9 mouse cellular contexts compared by ENCODE assay signal in genomic region chr11:69706775-69707479, GRCm38 (mm10). TPM values are rescaled to one million over a fixed set of nuclear protein-coding genes. Genes with fewer than 3 reads are reported as not detected.
DNase-seq lines count a peak whose midpoint lies in the region; ATAC-seq lines count a peak whose summit lies in the region.
"Had no signal": no experiment of that assay in that cellular context is flagged by ENCODE, and none has a peak within 500 bp of the region (broad histone marks: within the 10 kb centered on the region; RNA-seq: fewer than 3 reads in every experiment).

No protein-coding gene starts in this region.

- H3K4me3 ChIP-seq in hindbrain, embryonic 16.5 days (ENCODE audit: low read length), result no peak overlapping the region
- no peak overlapping the region for H3K4me3 ChIP-seq in hindbrain, embryonic 11.5 days (ENCODE audit: low read depth, low read length)
- H3K4me3 ChIP-seq in intestine, embryonic 15.5 days (replicated peaks), result no peak overlapping the region
- H3K4me3 ChIP-seq: embryonic facial prominence, embryonic 12.5 days had no signal

- no peaks in the 10 kb centered on the region for H3K4me1 ChIP-seq in hindbrain, embryonic 16.5 days (ENCODE audit: control insufficient read depth, insufficient read depth, low read depth, low read length)
- H3K4me1 ChIP-seq in hindbrain, embryonic 11.5 days (replicated peaks; ENCODE audit: control insufficient read depth, insufficient read depth, low read length), result no peaks in the 10 kb centered on the region
- H3K4me1 ChIP-seq in intestine, embryonic 15.5 days (replicated peaks), result no peaks in the 10 kb centered on the region

- no peaks in the 10 kb centered on the region for H3K27me3 ChIP-seq in hindbrain, embryonic 16.5 days (replicated peaks; ENCODE audit: control insufficient read depth, insufficient read depth, low read length)
- no peaks in the 10 kb centered on the region for H3K27me3 ChIP-seq in hindbrain, embryonic 11.5 days (ENCODE audit: control insufficient read depth, insufficient read depth, low read length)
- H3K27me3 ChIP-seq in intestine, embryonic 15.5 days (replicated peaks), result no peaks in the 10 kb centered on the region
- H3K27me3 ChIP-seq: embryonic facial prominence, embryonic 12.5 days had no signal

- H3K9me3 ChIP-seq in hindbrain, embryonic 16.5 days (ENCODE audit: control insufficient read depth, low read length), result no peaks in the 10 kb centered on the region
- H3K9me3 ChIP-seq in hindbrain, embryonic 11.5 days (ENCODE audit: control insufficient read depth, low read length), result no peaks in the 10 kb centered on the region
- no peaks in the 10 kb centered on the region for H3K9me3 ChIP-seq in intestine, embryonic 15.5 days
- H3K9me3 ChIP-seq: embryonic facial prominence, embryonic 12.5 days had no signal

- no peaks in the 10 kb centered on the region for H3K36me3 ChIP-seq in hindbrain, embryonic 16.5 days (ENCODE audit: control insufficient read depth, insufficient read depth, low read length)
- no peaks in the 10 kb centered on the region for H3K36me3 ChIP-seq in hindbrain, embryonic 11.5 days (ENCODE audit: control insufficient read depth, insufficient read depth, low read length)
- H3K36me3 ChIP-seq in intestine, embryonic 15.5 days, result no peaks in the 10 kb centered on the region
- H3K36me3 ChIP-seq: embryonic facial prominence, embryonic 12.5 days had no signal

- no peak for DNase-seq in hindbrain, embryonic 11.5 days (ENCODE audit: low spot score)
- peak; percentile 81 for DNase-seq in 3134 (ENCODE audit: extremely low read depth, insufficient read length, low spot score)
- peak; percentile 87 for DNase-seq in adrenal gland, postnatal 25 days
- peak; percentile 89 for DNase-seq in gastrocnemius, postnatal 25 days
- no peak for DNase-seq in thymus, postnatal 4 days

- peak overlapping the region; percentile 40; the same call in 1 of the 2 replicates for H3K27ac ChIP-seq in hindbrain, embryonic 16.5 days (ENCODE audit: low read depth, low read length)
- no peak overlapping the region for H3K27ac ChIP-seq in hindbrain, embryonic 11.5 days (ENCODE audit: low read depth, low read length)
- no peak overlapping the region for H3K27ac ChIP-seq in intestine, embryonic 15.5 days
- H3K27ac ChIP-seq: embryonic facial prominence, embryonic 12.5 days had no signal

- no peak overlapping the region for H3K4me2 ChIP-seq in hindbrain, embryonic 16.5 days (ENCODE audit: low read length)
- no peak overlapping the region for H3K4me2 ChIP-seq in hindbrain, embryonic 11.5 days (replicated peaks; ENCODE audit: low read depth, low read length)
- H3K4me2 ChIP-seq in intestine, embryonic 15.5 days (replicated peaks), result no peak overlapping the region
- H3K4me2 ChIP-seq: embryonic facial prominence, embryonic 12.5 days had no signal

- H3K9ac ChIP-seq in hindbrain, embryonic 16.5 days (ENCODE audit: low read depth, low read length), result no peak overlapping the region
- H3K9ac ChIP-seq in hindbrain, embryonic 11.5 days (ENCODE audit: low read depth, low read length), result no peak overlapping the region
- H3K9ac ChIP-seq in intestine, embryonic 15.5 days, result no peak overlapping the region
- H3K9ac ChIP-seq: embryonic facial prominence, embryonic 12.5 days had no signal

- WGBS in hindbrain, embryonic 16.5 days, result 46% methylated on average over 6 of the region's 6 CpGs
- 47% methylated on average over 6 of the region's 6 CpGs for WGBS in hindbrain, embryonic 11.5 days
- WGBS in intestine, embryonic 15.5 days, result 53% methylated on average over 6 of the region's 6 CpGs

- ATAC-seq in hindbrain, embryonic 16.5 days, result peak; percentile 76
- ATAC-seq in hindbrain, embryonic 11.5 days (ENCODE audit: low FRiP score), result no peak
- 0 out of 2 replicates have a peak, but pooled peaks have one; percentile 36 for ATAC-seq in megakaryocyte-erythroid progenitor cell, adult 5-6 weeks (replicated peaks; ENCODE audit: low FRiP score, low TSS enrichment, poor library complexity, severe bottlenecking)
- ATAC-seq in intestine, embryonic 15.5 days, result no peak

RNA-seq across cellular contexts. Expression of gene Tnfsfm13, which starts 11.0 kb away (rescaled TPM):
- 1.6 and 2.0 TPM in 2 replicates for polyA plus RNA-seq in hindbrain, embryonic 16.5 days (2015; fragmentation: Nextera tagmentation; extraction: Ambion mirVana)
- polyA plus RNA-seq in hindbrain, embryonic 11.5 days (2014; fragmentation: Nextera tagmentation; extraction: Ambion mirVana), result 0.61 and 1.1 TPM in 2 replicates
- 3.8 and 4.6 TPM in 2 replicates for total RNA-seq in adrenal gland, postnatal 25 days (2021)
- total RNA-seq in gastrocnemius, postnatal 25 days (2021), result 1 to 10 TPM in 1 of 2 experiments, under 1 TPM in 1; 0.87 to 2.1 TPM
- total RNA-seq in megakaryocyte-erythroid progenitor cell, adult 5-6 weeks (2014; fragmentation: Nextera tagmentation), result 0.20 TPM in 1 of 2 replicates, not detected in the other
- 0.80 and 1.4 TPM in 2 replicates for total RNA-seq in megakaryocyte-erythroid progenitor cell, adult 5-6 weeks (2017)
- polyA plus RNA-seq in intestine, embryonic 15.5 days (2015; fragmentation: Nextera tagmentation; extraction: Ambion mirVana), result 2.6 and 3.1 TPM in 2 replicates

RNA-seq across cellular contexts. Expression of gene Tnfsf12, which starts 11.3 kb away (rescaled TPM):
- polyA plus RNA-seq in hindbrain, embryonic 16.5 days (2015; fragmentation: Nextera tagmentation; extraction: Ambion mirVana), result 4.4 and 5.6 TPM in 2 replicates
- 2.2 and 4.0 TPM in 2 replicates for polyA plus RNA-seq in hindbrain, embryonic 11.5 days (2014; fragmentation: Nextera tagmentation; extraction: Ambion mirVana)
- 16.6 and 25.6 TPM in 2 replicates for total RNA-seq in adrenal gland, postnatal 25 days (2021)
- total RNA-seq in gastrocnemius, postnatal 25 days (2021), result 10 to 100 TPM in 1 of 2 experiments, 1 to 10 TPM in 1; 8.3 to 11.6 TPM
- 4.7 TPM in 1 of 2 replicates, not detected in the other for total RNA-seq in megakaryocyte-erythroid progenitor cell, adult 5-6 weeks (2014; fragmentation: Nextera tagmentation)
- 0.47 TPM in 1 of 2 replicates, not detected in the other for total RNA-seq in megakaryocyte-erythroid progenitor cell, adult 5-6 weeks (2017)
- polyA plus RNA-seq in intestine, embryonic 15.5 days (2015; fragmentation: Nextera tagmentation; extraction: Ambion mirVana), result 6.6 and 7.0 TPM in 2 replicates

RNA-seq across cellular contexts. Expression of gene Tnfsf13, which starts 21.3 kb away (rescaled TPM):
- 0.53 and 0.77 TPM in 2 replicates for polyA plus RNA-seq in hindbrain, embryonic 16.5 days (2015; fragmentation: Nextera tagmentation; extraction: Ambion mirVana)
- not detected in 2 replicates for polyA plus RNA-seq in hindbrain, embryonic 11.5 days (2014; fragmentation: Nextera tagmentation; extraction: Ambion mirVana)
- 3.8 and 4.1 TPM in 2 replicates for total RNA-seq in adrenal gland, postnatal 25 days (2021)
- total RNA-seq in gastrocnemius, postnatal 25 days (2021), result 1 to 10 TPM in 1 of 2 experiments, under 1 TPM in 1; 0.67 to 1.5 TPM
- 5.0 and 6.5 TPM in 2 replicates for total RNA-seq in megakaryocyte-erythroid progenitor cell, adult 5-6 weeks (2014; fragmentation: Nextera tagmentation)
- 11.7 and 23.0 TPM in 2 replicates for total RNA-seq in megakaryocyte-erythroid progenitor cell, adult 5-6 weeks (2017)
- 0.33 and 0.54 TPM in 2 replicates for polyA plus RNA-seq in intestine, embryonic 15.5 days (2015; fragmentation: Nextera tagmentation; extraction: Ambion mirVana)

RNA-seq across cellular contexts. Expression of gene Senp3, which starts 25.0 kb away (rescaled TPM):
- polyA plus RNA-seq in hindbrain, embryonic 16.5 days (2015; fragmentation: Nextera tagmentation; extraction: Ambion mirVana), result 89.8 and 104 TPM in 2 replicates
- 85.8 and 101 TPM in 2 replicates for polyA plus RNA-seq in hindbrain, embryonic 11.5 days (2014; fragmentation: Nextera tagmentation; extraction: Ambion mirVana)
- 91.6 and 91.8 TPM in 2 replicates for total RNA-seq in adrenal gland, postnatal 25 days (2021)
- 10 to 100 TPM; 19.1 to 23.5 TPM for total RNA-seq in gastrocnemius, postnatal 25 days (2021)
- total RNA-seq in megakaryocyte-erythroid progenitor cell, adult 5-6 weeks (2014; fragmentation: Nextera tagmentation), result 96.1 and 117 TPM in 2 replicates
- total RNA-seq in megakaryocyte-erythroid progenitor cell, adult 5-6 weeks (2017), result 98.4 and 120 TPM in 2 replicates
- polyA plus RNA-seq in intestine, embryonic 15.5 days (2015; fragmentation: Nextera tagmentation; extraction: Ambion mirVana), result 62.1 and 63.9 TPM in 2 replicates

RNA-seq across cellular contexts. Expression of gene Eif4a1, which starts 34.7 kb away (rescaled TPM):
- polyA plus RNA-seq in hindbrain, embryonic 16.5 days (2015; fragmentation: Nextera tagmentation; extraction: Ambion mirVana), result 382 and 471 TPM in 2 replicates
- 891 and 905 TPM in 2 replicates for polyA plus RNA-seq in hindbrain, embryonic 11.5 days (2014; fragmentation: Nextera tagmentation; extraction: Ambion mirVana)
- total RNA-seq in adrenal gland, postnatal 25 days (2021), result 624 and 654 TPM in 2 replicates
- 100 to 1,000 TPM in 1 of 2 experiments, 10 to 100 TPM in 1; 99.8 to 102 TPM for total RNA-seq in gastrocnemius, postnatal 25 days (2021)
- total RNA-seq in megakaryocyte-erythroid progenitor cell, adult 5-6 weeks (2014; fragmentation: Nextera tagmentation), result 918 and 983 TPM in 2 replicates
- 973 and 1,155 TPM in 2 replicates for total RNA-seq in megakaryocyte-erythroid progenitor cell, adult 5-6 weeks (2017)
- polyA plus RNA-seq in intestine, embryonic 15.5 days (2015; fragmentation: Nextera tagmentation; extraction: Ambion mirVana), result 517 and 559 TPM in 2 replicates

Comparison
In these comparisons a context has a peak if more than half of its experiments do, and no peak if none do; other contexts are left out.
1. ATAC-seq: peak in hindbrain, embryonic 16.5 days (single experiment) and megakaryocyte-erythroid progenitor cell, adult 5-6 weeks (single experiment); none in hindbrain, embryonic 11.5 days (single experiment) and intestine, embryonic 15.5 days (single experiment).
2. DNase-seq: peak in 3134 (single experiment), adrenal gland, postnatal 25 days (single experiment) and gastrocnemius, postnatal 25 days (single experiment); none in hindbrain, embryonic 11.5 days (single experiment) and thymus, postnatal 4 days (single experiment).